Mouse (Mus musculus): ENCODE data around the gene Olfr70. TPM values are rescaled to one million over a fixed set of nuclear protein-coding genes. Genes with fewer than 3 reads are reported as not detected.
A peak's percentile ranks its signal among the peaks of the same experiment; 100 is the strongest.

The Olfr70 gene
- polyA plus RNA-seq, 1 experiment from 2014 or later: not detected

GRCm38 (mm10) chr4:43673703-43674102 lies 26.9 kb downstream of the Olfr70 start:
- no peak overlapping the region for H3K9ac ChIP-seq (ENCODE audit: low read length)
- ATAC-seq (ENCODE audit: insufficient read depth, low FRiP score, low TSS enrichment) (no peak), DNase-seq (ENCODE audit: low spot score) (no peak)
- no peaks in the 10 kb centered on the region for H3K9me3 ChIP-seq (ENCODE audit: control insufficient read depth, low read length)
- no peaks in the 10 kb centered on the region for H3K36me3 ChIP-seq (ENCODE audit: control insufficient read depth, insufficient read depth, low read length)
- 77% methylated on average over 8 of the region's 8 CpGs for WGBS
- no peak overlapping the region for H3K4me2 ChIP-seq (ENCODE audit: low read depth)
- no peak overlapping the region for H3K27ac ChIP-seq (ENCODE audit: low read depth, low read length)
- H3K27me3 ChIP-seq (ENCODE audit: control insufficient read depth, insufficient read depth, low read length): no peaks in the 10 kb centered on the region
- no peak overlapping the region for H3K4me3 ChIP-seq (ENCODE audit: low read depth, low read length)
- 0 out of 2 replicates have a peak, but pooled peaks cover 4% of the 10 kb centered on the region for H3K4me1 ChIP-seq (ENCODE audit: control insufficient read depth, insufficient read depth, low read length)

GRCm38 (mm10) chr4:43672070-43672469 lies 28.5 kb downstream of the Olfr70 start:
- Histone ChIP-seq H3K4me2 (ENCODE audit: low read depth) (no peak overlapping the region), H3K9ac (ENCODE audit: low read length) (no peak overlapping the region), H3K27me3 (ENCODE audit: control insufficient read depth, insufficient read depth, low read length) (no peaks in the 10 kb centered on the region), H3K4me1 (ENCODE audit: control insufficient read depth, insufficient read depth, low read length) (0 out of 2 replicates have a peak, but pooled peaks cover 7% of the 10 kb centered on the region), H3K36me3 (ENCODE audit: control insufficient read depth, insufficient read depth, low read length) (no peaks in the 10 kb centered on the region), H3K27ac (ENCODE audit: low read depth, low read length) (no peak overlapping the region), H3K9me3 (ENCODE audit: control insufficient read depth, low read length) (no peaks in the 10 kb centered on the region), H3K4me3 (ENCODE audit: low read depth, low read length) (no peak overlapping the region)
- DNase-seq (ENCODE audit: low spot score) (peak; percentile 90), ATAC-seq (ENCODE audit: insufficient read depth, low FRiP score, low TSS enrichment) (no peak; the same call in 1 of the 2 replicates)
- WGBS: 5% methylated on average over 2 of the region's 2 CpGs

DNA sequence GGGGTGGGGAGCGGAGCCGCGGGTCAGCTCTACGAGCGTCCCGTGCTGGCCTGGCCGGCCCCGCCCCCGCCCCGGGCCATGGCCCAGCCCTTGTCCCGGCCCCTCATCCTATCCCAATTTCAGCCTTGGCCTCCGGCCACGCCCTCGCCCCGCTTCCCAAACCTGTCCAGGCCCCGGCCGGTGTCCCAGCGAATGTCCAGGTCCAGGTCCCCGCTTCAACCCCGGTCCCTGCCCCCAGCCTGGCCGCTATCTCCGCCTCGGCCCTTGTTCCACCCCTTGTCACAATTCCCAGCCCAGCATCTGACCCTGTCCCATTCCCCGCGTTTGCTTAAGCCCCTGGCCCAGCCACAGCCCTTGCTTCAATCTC lies 31.2 kb downstream of the Olfr70 start:
- Histone ChIP-seq H3K4me2 (ENCODE audit: low read depth) (peak overlapping the region; percentile 91), H3K9me3 (ENCODE audit: control insufficient read depth, low read length) (no peaks in the 10 kb centered on the region), H3K9ac (ENCODE audit: low read length) (peak overlapping the region; percentile 77), H3K36me3 (ENCODE audit: control insufficient read depth, insufficient read depth, low read length) (no peaks in the 10 kb centered on the region), H3K27ac (ENCODE audit: low read depth, low read length) (0 out of 2 replicates have a peak overlapping the region, but pooled peaks have one; percentile 5), H3K4me3 (ENCODE audit: low read depth, low read length) (peak overlapping the region; percentile 69), H3K4me1 (ENCODE audit: control insufficient read depth, insufficient read depth, low read length) (0 out of 2 replicates have a peak, but pooled peaks cover 7% of the 10 kb centered on the region), H3K27me3 (ENCODE audit: control insufficient read depth, insufficient read depth, low read length) (0 out of 2 replicates have a peak, but pooled peaks cover 6% of the 10 kb centered on the region)
- DNase-seq (ENCODE audit: low spot score): no peak
- ATAC-seq (ENCODE audit: insufficient read depth, low FRiP score, low TSS enrichment): peak; percentile 76
- under 1% methylated on average over 13 of the region's 25 CpGs for WGBS

GRCm38 (mm10) chr4:43668782-43669427 lies 31.7 kb downstream of the Olfr70 start, which contains the start of the genes Tmem8b and Fam221b:
Tmem8b (plus strand) TSS chr4:43668971.
Fam221b (minus strand) TSS chr4:43669145.
- H3K36me3 ChIP-seq (ENCODE audit: control insufficient read depth, insufficient read depth, low read length): no peaks in the 10 kb centered on the region
- H3K9ac ChIP-seq (ENCODE audit: low read length): peak within 1 kb of the TSS; percentile 77
- 0 out of 2 replicates have a peak within 1 kb of the TSS, but pooled peaks have one; percentile 5 for H3K27ac ChIP-seq (ENCODE audit: low read depth, low read length)

DNA sequence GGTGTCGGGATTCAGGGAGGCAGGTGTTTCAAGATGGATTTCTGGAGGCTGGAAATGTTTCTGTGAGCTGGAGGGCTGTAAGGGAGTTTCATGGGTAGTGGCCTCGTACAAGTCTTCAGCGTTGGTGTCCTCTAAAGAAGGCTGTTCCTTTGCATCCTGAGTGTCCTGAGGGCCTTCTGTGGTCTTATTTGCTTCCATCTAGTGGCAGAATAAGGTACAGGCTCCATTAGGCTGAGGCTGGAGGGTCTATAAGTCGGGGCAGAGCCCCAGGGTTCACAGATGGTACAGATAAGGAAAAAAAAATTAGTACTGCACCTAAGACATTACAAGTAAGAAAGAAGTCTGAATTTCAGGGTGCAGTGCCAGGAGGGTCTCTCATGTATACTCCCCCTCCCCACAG lies 34.2 kb downstream of the Olfr70 start:
- WGBS: 21% methylated on average over 4 of the region's 4 CpGs
- Histone ChIP-seq H3K9ac (ENCODE audit: low read length) (no peak overlapping the region), H3K9me3 (ENCODE audit: control insufficient read depth, low read length) (no peaks in the 10 kb centered on the region), H3K27ac (ENCODE audit: low read depth, low read length) (no peak overlapping the region), H3K4me2 (ENCODE audit: low read depth) (no peak overlapping the region), H3K27me3 (ENCODE audit: control insufficient read depth, insufficient read depth, low read length) (0 out of 2 replicates have a peak, but pooled peaks cover 7% of the 10 kb centered on the region), H3K4me1 (ENCODE audit: control insufficient read depth, insufficient read depth, low read length) (0 out of 2 replicates have a peak, but pooled peaks cover 7% of the 10 kb centered on the region), H3K4me3 (ENCODE audit: low read depth, low read length) (no peak overlapping the region), H3K36me3 (ENCODE audit: control insufficient read depth, insufficient read depth, low read length) (no peaks in the 10 kb centered on the region)
- DNase-seq (ENCODE audit: low spot score) (no peak), ATAC-seq (ENCODE audit: insufficient read depth, low FRiP score, low TSS enrichment) (no peak)

More at GRCm38 (mm10) chr4:43668782-43669427, 31.7 kb downstream of the Olfr70 start, which contains the start of the genes Tmem8b and Fam221b:
- no peaks in the 10 kb centered on the region for H3K9me3 ChIP-seq (ENCODE audit: control insufficient read depth, low read length)
- peak; percentile 91 for ATAC-seq (ENCODE audit: insufficient read depth, low FRiP score, low TSS enrichment)
- DNase-seq (ENCODE audit: low spot score): peak; percentile 90
- 2% methylated on average over 35 of the region's 41 CpGs for WGBS
- peak within 1 kb of the TSS; percentile 91 for H3K4me2 ChIP-seq (ENCODE audit: low read depth)
- H3K4me1 ChIP-seq (ENCODE audit: control insufficient read depth, insufficient read depth, low read length): 0 out of 2 replicates have a peak, but pooled peaks cover 7% of the 10 kb centered on the region
- 0 out of 2 replicates have a peak, but pooled peaks cover 7% of the 10 kb centered on the region for H3K27me3 ChIP-seq (ENCODE audit: control insufficient read depth, insufficient read depth, low read length)
- H3K4me3 ChIP-seq (ENCODE audit: low read depth, low read length): peak within 1 kb of the TSS; percentile 69

DNA sequence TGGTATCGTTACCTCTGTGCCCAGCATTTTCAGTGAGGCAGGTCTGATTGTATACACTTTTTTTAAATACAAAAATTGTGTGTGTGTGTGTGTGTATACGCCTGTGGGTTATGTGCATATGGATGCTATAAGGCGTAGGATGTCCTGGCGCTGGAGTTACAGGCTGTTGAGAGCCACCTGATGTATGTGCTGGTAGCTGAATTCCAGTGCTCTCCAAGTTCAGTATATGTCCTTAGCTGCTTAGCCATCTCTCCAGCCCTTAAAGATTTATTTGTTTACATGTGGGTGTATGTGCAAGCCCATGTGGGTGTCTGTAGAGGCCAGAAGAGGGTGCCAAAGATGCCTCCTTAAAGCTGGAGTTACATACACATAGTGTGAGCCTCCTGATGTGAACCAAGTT lies 43.5 kb downstream of the Olfr70 start:
- DNase-seq (ENCODE audit: low spot score): no peak
- 61% methylated on average over 4 of the region's 4 CpGs for WGBS

DNA sequence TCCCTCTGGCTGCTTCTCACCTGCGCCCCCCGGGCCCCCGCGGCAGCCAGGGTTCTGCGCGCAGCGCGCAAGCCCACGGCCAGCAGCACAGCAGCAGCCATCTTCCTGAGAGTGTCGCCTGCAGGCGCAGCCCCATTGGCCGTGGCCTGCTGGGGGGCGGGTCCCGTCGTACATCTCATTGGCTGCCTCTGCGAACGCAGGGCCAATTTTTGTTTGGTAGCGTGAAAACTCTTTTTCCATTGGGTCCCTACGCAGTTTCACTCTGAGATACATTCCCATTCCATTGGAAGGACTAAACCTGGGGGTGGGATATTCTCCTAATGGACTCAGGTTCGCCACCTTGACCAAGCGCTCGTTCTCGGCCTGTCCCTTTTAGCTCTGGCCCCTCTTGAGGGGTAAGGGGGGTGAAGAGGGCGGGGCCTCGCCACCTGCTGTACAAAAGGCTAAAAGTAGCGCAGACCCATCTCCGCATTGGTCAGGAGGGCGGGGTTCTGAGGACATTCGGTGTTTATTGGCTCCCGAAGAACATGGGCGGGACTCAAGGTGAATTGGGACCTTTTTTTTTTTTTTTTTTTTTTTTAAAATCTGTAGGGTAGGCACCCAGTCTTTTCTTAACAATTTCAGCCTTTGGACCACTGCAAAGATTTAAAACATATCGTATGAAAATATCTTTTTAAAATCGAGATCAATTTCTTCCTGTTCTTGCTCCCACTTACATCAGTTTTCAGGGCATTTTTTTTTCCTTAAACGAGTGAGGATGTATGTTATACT lies 44.1 kb downstream of the Olfr70 start, which contains the start of gene Hint2:
Hint2 (minus strand) TSS at position 128 of the 771 bp plus-strand sequence.
- peak; percentile 95 for DNase-seq (ENCODE audit: low spot score)
- Histone ChIP-seq H3K4me3 (ENCODE audit: low read depth, low read length) (peak within 1 kb of the TSS; percentile 79), H3K27ac (ENCODE audit: low read depth, low read length) (peak within 1 kb of the TSS; percentile 83), H3K4me2 (ENCODE audit: low read depth) (peak within 1 kb of the TSS; percentile 80), H3K36me3 (ENCODE audit: control insufficient read depth, insufficient read depth, low read length) (no peaks in the 10 kb centered on the region), H3K4me1 (ENCODE audit: control insufficient read depth, insufficient read depth, low read length) (peaks cover 7% of the 10 kb centered on the region; the same call in 1 of the 2 replicates), H3K27me3 (ENCODE audit: control insufficient read depth, insufficient read depth, low read length) (no peaks in the 10 kb centered on the region), H3K9ac (ENCODE audit: low read length) (peak within 1 kb of the TSS; percentile 91), H3K9me3 (ENCODE audit: control insufficient read depth, low read length) (no peaks in the 10 kb centered on the region)
- 1% methylated on average over 34 of the region's 34 CpGs for WGBS
- peak; percentile 97 for ATAC-seq (ENCODE audit: insufficient read depth, low FRiP score, low TSS enrichment)

More for the DNA sequence above, 43.5 kb downstream of the Olfr70 start:
- Histone ChIP-seq H3K36me3 (ENCODE audit: control insufficient read depth, insufficient read depth, low read length) (no peaks in the 10 kb centered on the region), H3K27ac (ENCODE audit: low read depth, low read length) (no peak overlapping the region), H3K27me3 (ENCODE audit: control insufficient read depth, insufficient read depth, low read length) (no peaks in the 10 kb centered on the region), H3K9me3 (ENCODE audit: control insufficient read depth, low read length) (no peaks in the 10 kb centered on the region), H3K4me3 (ENCODE audit: low read depth, low read length) (no peak overlapping the region), H3K4me2 (ENCODE audit: low read depth) (no peak overlapping the region), H3K9ac (ENCODE audit: low read length) (no peak overlapping the region), H3K4me1 (ENCODE audit: control insufficient read depth, insufficient read depth, low read length) (peaks cover 7% of the 10 kb centered on the region; the same call in 1 of the 2 replicates)
- no peak for ATAC-seq (ENCODE audit: insufficient read depth, low FRiP score, low TSS enrichment)

- Histone ChIP-seq H3K9me3 (ENCODE audit: control insufficient read depth, low read length) (no peaks in the 10 kb centered on the region), H3K27ac (ENCODE audit: low read depth, low read length) (peak overlapping the region; percentile 83), H3K36me3 (ENCODE audit: control insufficient read depth, insufficient read depth, low read length) (no peaks in the 10 kb centered on the region), H3K9ac (ENCODE audit: low read length) (peak overlapping the region; percentile 91), H3K27me3 (ENCODE audit: control insufficient read depth, insufficient read depth, low read length) (no peaks in the 10 kb centered on the region), H3K4me2 (ENCODE audit: low read depth) (peak overlapping the region; percentile 80), H3K4me1 (ENCODE audit: control insufficient read depth, insufficient read depth, low read length) (peaks cover 7% of the 10 kb centered on the region; the same call in 1 of the 2 replicates), H3K4me3 (ENCODE audit: low read depth, low read length) (peak overlapping the region; percentile 79)
- peak; percentile 35 for ATAC-seq (ENCODE audit: insufficient read depth, low FRiP score, low TSS enrichment)
- no peak for DNase-seq (ENCODE audit: low spot score)
- 8% methylated on average over 26 of the region's 34 CpGs for WGBS
Measured at GRCm38 (mm10) chr4:43655656-43656338, 44.8 kb downstream of the Olfr70 start.
